Mouse (Mus musculus): ENCODE data around the gene Cltb. TPM values are rescaled to one million over a fixed set of nuclear protein-coding genes. Genes with fewer than 3 reads are reported as not detected.
"Not testable (repeated sequence)": the region's sequence is repeated elsewhere in the genome, so short reads cannot be mapped to it uniquely, and the experiment has no call there.

Gene Cltb
- 14.2 and 16.9 TPM in 2 replicates for polyA plus RNA-seq (2016; fragmentation: Nextera tagmentation; extraction: Ambion mirVana)

DNA sequence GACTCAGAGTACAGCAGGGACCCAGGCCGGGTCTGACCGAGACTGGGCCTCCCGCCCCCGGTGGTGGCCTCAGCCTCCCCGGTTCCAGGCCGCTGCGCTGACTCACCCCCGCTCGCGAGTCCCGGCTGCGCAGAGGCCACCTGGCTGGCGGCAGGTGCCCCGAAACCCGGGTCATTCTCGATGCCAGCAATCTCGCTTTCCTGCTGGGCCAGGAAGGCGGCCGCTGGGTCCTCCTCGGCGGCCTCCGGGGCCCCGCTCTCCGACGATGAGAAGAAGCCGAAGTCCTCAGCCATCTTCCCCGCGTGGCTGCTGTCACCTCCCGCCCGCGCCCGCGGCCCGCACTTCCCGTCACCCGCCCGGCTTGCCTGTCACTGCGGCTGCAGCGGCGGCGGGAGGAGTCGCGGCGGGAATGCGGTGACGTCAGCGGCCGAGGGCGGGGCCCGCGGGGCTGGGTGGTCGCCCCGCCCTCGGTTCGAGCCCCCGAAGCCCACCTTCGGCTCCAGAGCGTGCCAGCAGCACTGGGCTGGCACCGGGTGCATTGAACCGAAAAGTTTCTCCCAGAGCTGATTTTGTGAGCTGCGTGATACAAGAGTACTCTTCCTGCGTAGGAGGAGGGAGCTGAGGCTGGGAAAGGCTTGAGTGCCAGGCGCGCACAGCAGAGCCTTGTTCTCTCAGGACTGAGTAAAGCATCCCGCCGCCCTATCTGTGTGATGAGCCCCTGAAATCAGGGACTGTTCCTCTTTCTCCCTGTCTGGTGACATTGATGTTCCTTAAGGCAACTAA lies at the start of gene Cltb:
Cltb (minus strand) TSS at position 373 of the 783 bp plus-strand sequence.
- peak; percentile 88 for DNase-seq (ENCODE audit: low spot score)
- H3K27ac ChIP-seq (replicated peaks): peak within 1 kb of the TSS; percentile 77
- peaks cover 42% of the 10 kb centered on the region for H3K27me3 ChIP-seq (replicated peaks; ENCODE audit: low read depth, poor library complexity, severe bottlenecking)
- H3K36me3 ChIP-seq (replicated peaks): no peaks in the 10 kb centered on the region
- H3K4me3 ChIP-seq: peak within 1 kb of the TSS; percentile 75
- peaks cover 23% of the 10 kb centered on the region for H3K4me1 ChIP-seq
- under 1% methylated on average over 66 of the region's 66 CpGs for WGBS
- H3K9me3 ChIP-seq: no peaks in the 10 kb centered on the region

DNA sequence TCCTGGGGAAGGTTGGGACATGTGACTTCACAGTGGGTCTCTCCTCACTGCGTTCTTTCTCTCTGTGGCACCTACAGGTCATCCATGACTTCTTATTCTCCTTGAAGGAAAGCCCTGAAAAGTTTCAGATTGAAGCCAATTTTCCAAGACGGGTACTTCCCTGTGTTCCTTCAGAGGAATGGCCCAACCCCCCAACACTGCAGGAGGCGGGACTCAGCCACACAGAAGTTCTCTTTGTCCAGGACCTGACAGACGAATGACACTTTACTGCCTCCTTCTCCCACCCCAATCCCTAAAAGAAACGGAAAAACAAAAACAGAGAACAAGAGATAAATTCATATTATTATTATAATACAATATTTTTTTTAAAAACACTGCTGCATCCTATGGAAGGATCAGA lies 49.7 kb upstream of the Cltb start:
- Histone ChIP-seq H3K4me3 (no peak overlapping the region), H3K4me1 (no peaks in the 10 kb centered on the region), H3K27me3 (replicated peaks; ENCODE audit: low read depth, poor library complexity, severe bottlenecking) (no peaks in the 10 kb centered on the region), H3K36me3 (replicated peaks) (peaks cover 96% of the 10 kb centered on the region), H3K27ac (replicated peaks) (no peak overlapping the region), H3K9me3 (no peaks in the 10 kb centered on the region)
- DNase-seq (ENCODE audit: low spot score): no peak
- WGBS: 56% methylated on average over 5 of the region's 5 CpGs

DNA sequence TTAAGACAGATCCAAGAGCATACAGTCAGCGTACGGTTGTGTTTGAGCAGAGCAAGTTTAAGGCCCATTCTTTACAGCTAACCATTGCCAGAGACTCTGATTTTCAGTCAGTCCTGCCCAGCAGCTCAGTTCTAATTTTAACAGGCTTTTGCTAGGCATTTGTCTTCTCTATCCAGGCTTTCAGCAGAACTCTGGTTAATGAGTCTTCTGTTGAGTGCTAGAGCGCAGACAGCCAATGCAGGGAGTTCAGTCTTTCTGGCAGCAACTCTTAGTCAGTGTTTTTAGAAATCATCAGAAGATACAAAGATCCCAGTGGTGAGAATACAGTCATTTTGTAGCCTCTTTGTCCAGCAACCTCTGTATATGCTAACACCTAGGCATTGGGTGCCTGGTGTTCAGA lies 39.3 kb upstream of the Cltb start:
- H3K27ac ChIP-seq (replicated peaks): no peak overlapping the region
- no peaks in the 10 kb centered on the region for H3K4me1 ChIP-seq
- no peak for DNase-seq (ENCODE audit: low spot score)
- H3K9me3 ChIP-seq: no peaks in the 10 kb centered on the region
- H3K27me3 ChIP-seq (replicated peaks; ENCODE audit: low read depth, poor library complexity, severe bottlenecking): no peaks in the 10 kb centered on the region
- H3K36me3 ChIP-seq (replicated peaks): peaks cover 100% of the 10 kb centered on the region
- H3K4me3 ChIP-seq: no peak overlapping the region
- 96% methylated on average over 3 of the region's 3 CpGs for WGBS

DNA sequence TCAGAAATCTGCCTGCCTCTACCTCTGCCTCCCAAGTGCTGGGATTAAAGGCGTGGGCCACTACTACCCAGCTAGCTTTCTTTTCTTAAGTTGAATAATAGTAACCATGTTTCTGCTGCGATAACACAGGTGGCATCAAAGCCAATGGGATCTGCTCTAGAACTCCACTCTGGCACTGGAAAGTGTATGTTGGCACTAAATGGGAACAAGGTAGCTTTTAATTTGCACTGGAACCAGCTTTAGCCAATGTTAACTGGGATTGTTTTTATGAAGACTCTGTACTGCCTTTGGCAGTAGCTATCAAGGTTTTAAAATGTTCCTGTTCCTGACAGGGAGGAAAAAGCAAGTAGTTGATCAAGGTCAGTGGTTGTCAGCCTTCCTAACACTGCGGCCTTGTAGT lies 23.9 kb upstream of the Cltb start:
- Histone ChIP-seq H3K9me3 (no peaks in the 10 kb centered on the region), H3K4me3 (no peak overlapping the region), H3K27ac (replicated peaks) (no peak overlapping the region), H3K27me3 (replicated peaks; ENCODE audit: low read depth, poor library complexity, severe bottlenecking) (no peaks in the 10 kb centered on the region), H3K4me1 (no peaks in the 10 kb centered on the region), H3K36me3 (replicated peaks) (peaks cover 81% of the 10 kb centered on the region)
- no peak for DNase-seq (ENCODE audit: low spot score)
- WGBS: 98% methylated on average over 3 of the region's 3 CpGs

DNA sequence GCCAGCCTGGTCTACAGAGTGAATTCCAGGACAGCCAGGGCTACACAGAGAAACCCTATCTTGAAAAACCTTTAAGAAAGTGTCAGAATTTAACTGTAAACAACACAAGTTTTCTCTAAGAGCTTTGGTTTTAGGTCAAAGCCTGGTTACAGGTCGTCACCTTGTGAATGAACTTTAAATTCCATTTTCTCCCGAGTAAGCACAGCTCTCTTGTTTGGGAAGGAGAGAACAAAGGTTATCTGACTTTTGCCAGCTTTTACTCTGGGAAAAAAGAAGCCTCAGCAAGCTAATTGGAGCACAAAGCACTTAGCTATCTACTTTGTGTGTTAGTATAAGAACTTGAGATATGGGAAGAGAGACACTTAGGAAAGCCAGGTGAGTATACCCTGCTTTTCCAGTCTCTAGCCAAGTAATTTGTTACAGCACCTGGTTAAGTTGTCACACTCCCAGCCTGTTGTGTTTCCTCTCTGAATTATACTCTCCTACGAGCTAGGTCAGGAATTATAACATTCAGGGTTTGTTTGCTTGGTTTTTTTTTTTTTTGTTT lies 21.7 kb upstream of the Cltb start:
- no peaks in the 10 kb centered on the region for H3K9me3 ChIP-seq
- no peaks in the 10 kb centered on the region for H3K27me3 ChIP-seq (replicated peaks; ENCODE audit: low read depth, poor library complexity, severe bottlenecking)
- H3K36me3 ChIP-seq (replicated peaks): peaks cover 69% of the 10 kb centered on the region
- DNase-seq (ENCODE audit: low spot score): no peak
- H3K4me1 ChIP-seq: no peaks in the 10 kb centered on the region
- WGBS: 81% methylated on average over 3 of the region's 3 CpGs
- no peak overlapping the region for H3K4me3 ChIP-seq
- no peak overlapping the region for H3K27ac ChIP-seq (replicated peaks)

DNA sequence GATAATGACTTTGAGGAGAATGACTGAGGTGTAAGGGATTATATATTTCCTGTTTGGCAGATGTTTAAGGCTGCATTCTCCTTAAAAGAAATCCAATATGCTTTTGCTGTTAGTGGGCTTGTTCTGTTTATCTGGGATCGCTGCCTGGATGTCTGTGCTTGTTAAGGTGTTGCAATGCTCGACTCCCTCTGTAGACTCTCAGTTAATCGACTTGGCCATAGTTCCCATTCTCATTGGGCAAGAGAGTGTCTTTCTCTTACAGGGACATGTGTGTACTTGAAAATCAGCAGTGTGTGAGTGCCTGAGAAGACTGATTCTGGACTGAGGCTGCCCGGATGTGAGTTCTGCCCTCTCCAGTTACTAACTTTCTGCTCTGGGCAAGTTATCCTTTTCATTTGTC lies 18.0 kb upstream of the Cltb start:
- WGBS: 90% methylated on average over 4 of the region's 4 CpGs
- Histone ChIP-seq H3K9me3 (no peaks in the 10 kb centered on the region), H3K4me1 (no peaks in the 10 kb centered on the region), H3K27me3 (replicated peaks; ENCODE audit: low read depth, poor library complexity, severe bottlenecking) (no peaks in the 10 kb centered on the region), H3K36me3 (replicated peaks) (peaks cover 61% of the 10 kb centered on the region), H3K4me3 (no peak overlapping the region), H3K27ac (replicated peaks) (no peak overlapping the region)
- DNase-seq (ENCODE audit: low spot score): no peak

DNA sequence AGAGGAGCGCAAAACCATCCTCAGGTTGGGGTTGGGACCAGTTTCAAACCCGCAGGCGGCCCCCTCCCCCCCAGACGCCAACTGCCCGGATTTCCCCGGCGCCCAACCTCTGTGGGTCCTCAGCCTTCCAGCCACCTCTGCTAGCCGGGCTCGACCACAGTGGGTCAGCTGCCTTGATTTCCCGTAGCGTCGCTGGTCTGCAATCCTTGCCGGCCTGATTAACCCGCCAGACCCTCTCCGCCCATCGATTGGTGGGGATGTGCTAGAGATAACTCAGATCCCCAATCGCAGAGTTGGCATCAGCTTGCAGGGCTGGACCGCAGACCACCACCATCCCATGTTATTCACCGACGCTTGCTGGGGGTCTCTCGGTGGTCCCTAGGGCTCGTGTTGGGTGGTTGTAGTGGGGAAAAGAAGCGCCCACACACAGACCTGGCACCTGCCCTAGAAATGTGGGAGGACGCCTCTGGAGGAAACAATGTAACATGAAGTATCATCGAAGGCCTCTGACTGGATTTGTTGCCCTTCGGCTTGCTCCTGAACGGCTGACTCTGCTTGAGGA lies 10.9 kb upstream of the Cltb start:
- H3K36me3 ChIP-seq (replicated peaks): peaks cover 21% of the 10 kb centered on the region
- H3K27ac ChIP-seq (replicated peaks): peak overlapping the region; percentile 97
- WGBS: 2% methylated on average over 27 of the region's 27 CpGs
- no peaks in the 10 kb centered on the region for H3K9me3 ChIP-seq
- H3K4me1 ChIP-seq: peaks cover 16% of the 10 kb centered on the region
- H3K4me3 ChIP-seq: peak overlapping the region; percentile 89
- DNase-seq (ENCODE audit: low spot score): peak; percentile 51
- 0 out of 2 replicates have a peak, but pooled peaks cover 3% of the 10 kb centered on the region for H3K27me3 ChIP-seq (replicated peaks; ENCODE audit: low read depth, poor library complexity, severe bottlenecking)

DNA sequence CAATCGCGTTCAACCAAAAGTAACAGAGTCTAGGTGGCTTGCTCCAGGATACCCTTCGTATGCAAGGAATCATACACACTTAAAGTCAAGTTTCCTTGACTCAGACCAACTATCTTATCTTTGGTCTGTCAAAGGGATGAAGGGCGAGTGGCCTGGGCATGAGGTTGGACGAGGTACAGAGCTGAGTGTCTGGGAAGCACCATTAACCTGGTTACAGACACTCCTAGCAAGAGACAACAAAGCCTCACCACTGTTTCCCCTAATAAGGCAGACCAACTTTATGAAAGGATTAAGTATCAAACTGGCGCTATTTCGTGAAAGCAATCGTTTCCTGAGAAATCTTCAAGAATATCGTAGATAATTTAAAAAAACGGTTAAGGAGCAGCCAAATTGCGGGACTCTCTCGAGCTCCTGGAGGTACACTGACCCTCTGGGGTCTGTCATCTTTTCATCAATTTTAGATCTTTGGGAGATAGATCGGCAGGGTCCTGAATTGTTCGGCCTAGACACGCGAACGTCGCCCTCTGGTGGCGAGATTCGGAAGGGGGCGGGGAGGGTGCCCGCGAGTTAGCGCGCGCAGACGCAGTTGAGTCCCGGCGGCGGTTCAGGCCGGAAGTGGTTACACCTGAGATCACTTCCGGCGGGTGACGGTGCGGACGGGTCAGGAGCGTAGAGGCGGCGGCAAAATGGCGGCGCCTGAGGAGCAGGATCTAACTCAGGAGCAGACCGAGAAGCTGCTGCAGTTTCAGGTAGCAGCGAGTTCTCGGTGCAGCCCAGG lies 10.2 kb upstream of the Cltb start, which contains the start of gene Faf2:
Faf2 (plus strand) TSS at position 630 of the 778 bp plus-strand sequence.
- WGBS: 12% methylated on average over 44 of the region's 44 CpGs
- H3K9me3 ChIP-seq: no peaks in the 10 kb centered on the region

DNA sequence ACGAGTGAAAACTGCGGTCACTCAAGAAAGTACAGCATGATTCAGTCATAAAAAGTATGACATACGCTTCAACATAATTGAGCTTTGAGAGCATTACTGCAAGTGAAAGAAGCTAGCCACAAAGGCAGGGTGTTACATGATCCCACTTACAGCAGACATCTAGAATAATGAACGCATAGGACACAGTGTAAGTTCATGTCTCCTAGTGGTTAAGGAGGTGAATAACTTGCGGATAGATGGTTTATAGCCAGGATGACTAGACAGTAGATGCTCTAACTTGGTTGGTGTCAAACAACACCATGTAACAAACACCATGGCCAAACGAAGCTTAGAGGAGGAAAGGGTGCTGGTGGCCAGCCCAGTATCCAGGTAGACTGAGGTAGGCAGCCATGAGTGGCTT lies 5.9 kb upstream of the Cltb start:
- Histone ChIP-seq H3K27ac (replicated peaks) (no peak overlapping the region), H3K4me1 (0 out of 2 replicates have a peak, but pooled peaks cover 3% of the 10 kb centered on the region), H3K9me3 (no peaks in the 10 kb centered on the region), H3K4me3 (no peak overlapping the region), H3K27me3 (replicated peaks; ENCODE audit: low read depth, poor library complexity, severe bottlenecking) (0 out of 2 replicates have a peak, but pooled peaks cover 3% of the 10 kb centered on the region), H3K36me3 (replicated peaks) (no peaks in the 10 kb centered on the region)
- no peak for DNase-seq (ENCODE audit: low spot score)
- WGBS: 68% methylated on average over 6 of the region's 6 CpGs

More for the DNA sequence above, 10.2 kb upstream of the Cltb start, which contains the start of gene Faf2:
- DNase-seq (ENCODE audit: low spot score): peak; percentile 99
- peaks cover 14% of the 10 kb centered on the region for H3K36me3 ChIP-seq (replicated peaks)
- peaks cover 16% of the 10 kb centered on the region for H3K4me1 ChIP-seq
- peak within 1 kb of the TSS; percentile 89 for H3K4me3 ChIP-seq
- H3K27me3 ChIP-seq (replicated peaks; ENCODE audit: low read depth, poor library complexity, severe bottlenecking): 0 out of 2 replicates have a peak, but pooled peaks cover 3% of the 10 kb centered on the region
- H3K27ac ChIP-seq (replicated peaks): peak within 1 kb of the TSS; percentile 97

DNA sequence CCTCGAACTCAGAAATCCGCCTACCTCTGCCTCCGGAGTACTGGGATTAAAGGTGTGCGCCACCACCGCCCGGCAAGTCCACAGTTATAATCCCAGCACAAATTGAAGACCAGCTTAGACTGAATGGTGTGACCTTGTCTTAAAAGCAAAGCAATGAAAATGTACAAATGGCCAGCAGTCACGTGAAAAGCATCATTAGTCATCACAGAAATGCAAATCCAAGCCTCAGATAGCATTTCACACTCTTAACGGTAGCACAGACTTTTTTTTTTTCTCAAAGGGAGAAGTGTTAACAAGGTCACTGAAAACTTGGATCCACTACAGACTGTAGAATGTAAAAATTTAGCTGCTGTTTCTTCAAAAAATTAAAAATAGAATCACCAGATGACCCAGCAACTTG lies 5.2 kb upstream of the Cltb start:
- WGBS: 83% methylated on average over 8 of the region's 8 CpGs
- Histone ChIP-seq H3K36me3 (replicated peaks) (no peaks in the 10 kb centered on the region), H3K27ac (replicated peaks) (no peak overlapping the region), H3K4me3 (no peak overlapping the region), H3K4me1 (peaks cover 7% of the 10 kb centered on the region), H3K9me3 (no peaks in the 10 kb centered on the region), H3K27me3 (replicated peaks; ENCODE audit: low read depth, poor library complexity, severe bottlenecking) (peaks cover 3% of the 10 kb centered on the region; the same call in 1 of the 2 replicates)
- no peak for DNase-seq (ENCODE audit: low spot score)

DNA sequence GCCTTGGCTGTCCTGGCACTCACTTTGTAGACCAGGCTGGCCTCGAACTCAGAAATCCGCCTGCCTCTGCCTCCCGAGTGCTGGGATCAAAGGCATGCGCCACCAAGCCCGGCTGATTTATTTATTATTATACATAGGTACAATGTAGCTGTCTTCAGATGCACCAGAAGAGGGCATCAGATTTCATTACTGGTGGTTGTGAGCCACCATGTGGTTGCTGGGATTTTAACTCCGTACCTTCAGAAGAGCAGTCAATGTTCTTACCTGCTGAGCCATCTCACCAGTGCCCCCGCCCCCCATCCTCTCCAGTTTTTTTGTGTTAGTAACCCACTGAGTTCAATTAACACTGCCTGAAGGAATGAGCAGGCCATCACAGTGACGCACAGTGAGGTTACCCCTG lies 2.0 kb upstream of the Cltb start:
- not testable (repeated sequence) for H3K9me3 ChIP-seq; DNase-seq (ENCODE audit: low spot score); H3K27ac ChIP-seq (replicated peaks); H3K4me3 ChIP-seq; H3K36me3 ChIP-seq (replicated peaks)
- Histone ChIP-seq H3K4me1 (peaks cover 26% of the 10 kb centered on the region), H3K27me3 (replicated peaks; ENCODE audit: low read depth, poor library complexity, severe bottlenecking) (peaks cover 32% of the 10 kb centered on the region)
- 88% methylated on average over 8 of the region's 8 CpGs for WGBS

DNA sequence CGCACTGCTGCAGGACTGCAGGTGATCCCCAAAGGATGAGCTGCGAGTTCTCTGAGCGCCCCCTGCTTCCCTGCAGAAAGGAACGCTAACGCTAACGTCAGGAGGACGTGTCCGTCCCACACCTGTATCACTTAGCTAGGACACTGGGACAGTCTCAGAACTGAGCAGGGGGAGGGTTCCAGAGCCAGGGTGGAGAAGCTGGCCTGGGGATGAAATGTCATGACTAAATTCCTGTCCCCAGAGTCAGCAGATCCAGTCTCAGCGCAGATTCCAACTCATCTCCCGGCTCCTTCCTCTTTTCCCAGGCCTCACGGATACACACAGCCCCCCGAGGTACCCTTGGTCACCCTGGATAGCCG lies 552 bp downstream of the Cltb start:
- WGBS: 6% methylated on average over 13 of the region's 13 CpGs
- H3K27me3 ChIP-seq (replicated peaks; ENCODE audit: low read depth, poor library complexity, severe bottlenecking): peaks cover 43% of the 10 kb centered on the region

More for the DNA sequence above, 552 bp downstream of the Cltb start:
- Histone ChIP-seq H3K9me3 (no peaks in the 10 kb centered on the region), H3K36me3 (replicated peaks) (no peaks in the 10 kb centered on the region), H3K4me1 (peaks cover 23% of the 10 kb centered on the region), H3K4me3 (peak overlapping the region; percentile 75), H3K27ac (replicated peaks) (peak overlapping the region; percentile 77)
- DNase-seq (ENCODE audit: low spot score): no peak
